Mouse (Mus musculus): Measurements from ENCODE around the gene Zfp654. TPM values are rescaled to one million over a fixed set of nuclear protein-coding genes. Genes with fewer than 3 reads are reported as not detected.

Gene Zfp654
- polyA plus RNA-seq, 1 experiment from 2014 or later: 6.2 TPM

DNA sequence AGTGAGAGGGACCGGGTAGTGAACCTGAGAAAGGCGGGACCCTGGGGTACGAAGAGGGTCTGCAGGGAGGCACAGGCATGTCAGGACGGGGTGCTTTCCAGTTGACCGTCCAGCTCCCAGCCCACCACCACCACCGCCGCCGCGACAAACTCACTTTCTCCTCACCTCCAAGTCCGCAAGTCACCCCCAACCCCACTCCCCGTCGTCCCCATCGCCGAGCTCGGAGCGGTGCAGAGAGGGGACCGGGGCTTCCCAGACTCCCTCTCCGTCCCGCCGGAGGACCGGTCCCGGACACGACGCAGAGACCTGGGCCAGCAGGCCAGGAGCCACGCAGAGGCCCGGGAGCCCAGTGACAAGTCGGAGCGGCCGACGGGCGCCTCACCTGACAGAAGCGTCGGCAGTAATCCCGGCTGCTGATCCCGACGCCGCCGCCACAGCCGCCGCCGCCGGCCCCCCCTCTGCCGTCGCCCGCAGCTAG is 328 bp downstream of the Zfp654 start:
- H3K36me3 ChIP-seq: peaks cover 13% of the 10 kb centered on the region
- H3K4me3 ChIP-seq: peak overlapping the region; percentile 92
- peaks cover 17% of the 10 kb centered on the region for H3K4me1 ChIP-seq
- peak overlapping the region; percentile 92 for H3K4me2 ChIP-seq
- under 1% methylated on average over 39 of the region's 45 CpGs for WGBS
- no peaks in the 10 kb centered on the region for H3K9me3 ChIP-seq
- no peaks in the 10 kb centered on the region for H3K27me3 ChIP-seq
- H3K9ac ChIP-seq: peak overlapping the region; percentile 93
- peak overlapping the region; percentile 96 for H3K27ac ChIP-seq
- peak; percentile 50 for ATAC-seq (ENCODE audit: insufficient number of reproducible peaks, insufficient read depth, low FRiP score, low TSS enrichment, low read depth)

DNA sequence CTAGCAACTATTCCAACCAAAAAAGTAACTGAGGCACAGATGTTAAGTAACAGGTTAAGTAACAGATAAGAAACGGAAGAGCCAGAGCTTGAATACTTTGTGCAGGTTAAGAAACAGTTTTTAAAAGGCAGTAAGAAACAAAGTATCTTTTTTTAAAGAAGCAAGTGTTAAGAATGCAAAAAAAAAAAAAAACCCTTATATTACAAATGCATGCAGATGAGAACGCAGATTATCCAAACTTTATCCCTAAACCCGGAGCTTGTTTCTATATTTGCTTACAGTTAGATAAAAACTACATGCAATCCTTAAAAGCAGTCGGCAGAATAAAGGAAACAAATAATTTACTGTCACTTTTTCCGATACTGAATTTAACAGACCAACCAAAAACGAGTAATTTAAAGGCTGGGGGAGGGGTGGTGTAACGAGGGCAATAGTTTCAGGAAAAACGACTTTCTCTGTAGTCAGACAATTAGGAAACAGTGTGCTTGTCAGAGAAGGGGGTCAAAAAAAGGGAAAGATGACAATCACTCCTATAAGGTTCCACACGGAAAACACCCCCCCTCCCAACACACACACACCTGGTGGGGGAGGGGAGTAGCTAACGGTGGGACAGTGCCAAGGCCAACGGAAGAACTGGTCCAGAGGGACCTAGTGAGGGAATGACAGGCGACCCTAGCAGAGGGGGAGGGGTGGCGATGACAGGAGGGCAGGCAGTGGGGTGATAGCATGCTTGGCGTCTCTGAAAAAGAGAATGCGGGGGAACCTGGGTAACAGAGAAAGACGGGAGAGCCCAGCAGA is 966 bp downstream of the Zfp654 start:
- ATAC-seq (ENCODE audit: insufficient number of reproducible peaks, insufficient read depth, low FRiP score, low TSS enrichment, low read depth): no peak
- H3K4me3 ChIP-seq: peak overlapping the region; percentile 92
- H3K9me3 ChIP-seq: no peaks in the 10 kb centered on the region
- H3K27ac ChIP-seq: peak overlapping the region; percentile 96
- peak overlapping the region; percentile 93 for H3K9ac ChIP-seq
- peak overlapping the region; percentile 92 for H3K4me2 ChIP-seq
- 3% methylated on average over 16 of the region's 16 CpGs for WGBS
- H3K36me3 ChIP-seq: peaks cover 9% of the 10 kb centered on the region
- H3K4me1 ChIP-seq: peaks cover 17% of the 10 kb centered on the region
- H3K27me3 ChIP-seq: no peaks in the 10 kb centered on the region

DNA sequence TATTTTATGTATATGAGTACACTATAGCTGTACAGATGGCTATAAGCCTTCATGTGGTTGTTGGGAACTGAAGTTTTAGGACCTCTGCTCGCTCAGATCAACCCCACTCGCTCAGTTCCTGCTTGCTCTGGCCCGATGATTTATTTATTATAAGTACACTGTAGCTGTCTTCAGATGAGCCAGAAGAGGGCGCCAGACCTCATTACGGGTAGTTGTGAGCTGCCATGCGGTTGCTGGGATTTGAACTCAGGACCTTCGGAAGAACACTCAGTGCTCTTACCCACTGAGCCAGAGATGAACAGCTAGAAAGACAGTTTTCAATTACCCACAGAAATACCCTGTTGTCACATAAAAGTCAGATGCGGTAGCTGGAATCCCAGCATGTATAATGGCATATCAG is 5.5 kb downstream of the Zfp654 start:
- H3K9me3 ChIP-seq: no peaks in the 10 kb centered on the region
- no peaks in the 10 kb centered on the region for H3K27me3 ChIP-seq
- H3K9ac ChIP-seq: no peak overlapping the region
- no peak overlapping the region for H3K4me2 ChIP-seq
- no peak overlapping the region for H3K27ac ChIP-seq
- 91% methylated on average over 8 of the region's 8 CpGs for WGBS
- no peak for ATAC-seq (ENCODE audit: insufficient number of reproducible peaks, insufficient read depth, low FRiP score, low TSS enrichment, low read depth)
- H3K4me3 ChIP-seq: no peak overlapping the region
- H3K4me1 ChIP-seq: peaks cover 6% of the 10 kb centered on the region; the same call in 1 of the 2 replicates
- 0 out of 2 replicates have a peak, but pooled peaks cover 3% of the 10 kb centered on the region for H3K36me3 ChIP-seq

DNA sequence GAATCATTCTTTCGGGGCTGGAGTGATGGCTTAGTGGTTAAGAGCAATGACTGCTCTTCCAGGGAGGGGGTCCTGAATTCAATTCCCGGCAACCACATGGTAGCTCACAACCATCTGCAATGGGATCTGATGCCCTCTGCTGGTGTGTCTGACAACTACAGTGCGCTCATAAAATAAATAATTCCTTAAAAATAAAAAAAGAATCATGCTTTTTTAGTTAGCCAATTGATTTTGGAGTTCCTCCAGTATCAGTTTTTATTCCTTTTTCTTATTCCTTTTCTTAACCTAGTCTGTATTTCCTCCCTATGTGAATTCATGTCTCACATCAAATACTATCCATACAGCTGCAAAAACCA is 9.1 kb downstream of the Zfp654 start:
- Histone ChIP-seq H3K27ac (no peak overlapping the region), H3K36me3 (0 out of 2 replicates have a peak, but pooled peaks cover 3% of the 10 kb centered on the region), H3K9me3 (no peaks in the 10 kb centered on the region), H3K4me3 (no peak overlapping the region), H3K9ac (no peak overlapping the region), H3K4me2 (no peak overlapping the region), H3K27me3 (no peaks in the 10 kb centered on the region), H3K4me1 (no peaks in the 10 kb centered on the region)
- ATAC-seq (ENCODE audit: insufficient number of reproducible peaks, insufficient read depth, low FRiP score, low TSS enrichment, low read depth): no peak
- WGBS: 95% methylated on average over 3 of the region's 3 CpGs

DNA sequence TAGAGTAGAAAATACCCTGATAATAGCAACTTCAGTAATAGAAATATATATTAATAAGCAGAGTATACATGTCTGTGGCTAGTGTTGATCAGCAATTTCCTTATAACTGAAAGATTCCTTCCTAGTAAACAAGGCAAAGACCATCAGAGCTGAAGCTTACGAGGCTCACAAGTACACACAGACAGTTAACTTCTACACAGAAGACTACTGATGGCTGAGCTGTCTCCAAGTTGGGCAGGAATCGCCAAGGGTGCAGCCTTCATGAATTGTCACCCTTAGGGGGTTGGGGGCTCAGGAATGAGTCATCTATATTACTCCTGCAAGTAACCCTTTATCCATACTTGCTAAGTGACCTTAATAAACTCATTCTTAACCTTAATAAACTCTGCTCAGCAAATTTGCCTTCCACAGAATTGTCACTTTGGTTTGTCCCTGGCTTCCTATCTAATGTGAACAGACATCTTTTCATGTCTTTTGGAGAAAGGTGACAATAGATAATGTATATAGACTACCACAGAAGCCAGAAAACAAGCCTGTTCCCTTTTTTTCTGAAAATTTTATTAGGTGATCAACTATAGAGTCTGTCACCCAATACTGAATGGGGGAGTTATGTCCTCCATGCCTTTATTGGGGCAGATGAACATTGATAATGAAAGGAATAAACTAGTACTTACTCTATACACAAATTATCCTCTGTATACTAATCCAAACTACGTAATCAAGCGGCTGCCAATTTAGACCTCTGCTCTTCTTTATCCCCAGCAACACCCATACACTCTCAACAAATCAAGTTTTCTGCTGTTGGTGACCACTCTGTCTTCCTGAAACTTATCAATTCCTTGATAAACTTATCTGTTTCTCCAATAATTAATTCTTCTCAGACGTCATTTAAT is 9.7 kb downstream of the Zfp654 start:
- no peak overlapping the region for H3K4me2 ChIP-seq
- H3K36me3 ChIP-seq: 0 out of 2 replicates have a peak, but pooled peaks cover 3% of the 10 kb centered on the region
- H3K4me1 ChIP-seq: no peaks in the 10 kb centered on the region
- H3K9me3 ChIP-seq: no peaks in the 10 kb centered on the region
- H3K4me3 ChIP-seq: no peak overlapping the region
- no peak overlapping the region for H3K9ac ChIP-seq
- no peak overlapping the region for H3K27ac ChIP-seq
- 88% methylated on average over 5 of the region's 5 CpGs for WGBS
- no peaks in the 10 kb centered on the region for H3K27me3 ChIP-seq
- no peak for ATAC-seq (ENCODE audit: insufficient number of reproducible peaks, insufficient read depth, low FRiP score, low TSS enrichment, low read depth)

DNA sequence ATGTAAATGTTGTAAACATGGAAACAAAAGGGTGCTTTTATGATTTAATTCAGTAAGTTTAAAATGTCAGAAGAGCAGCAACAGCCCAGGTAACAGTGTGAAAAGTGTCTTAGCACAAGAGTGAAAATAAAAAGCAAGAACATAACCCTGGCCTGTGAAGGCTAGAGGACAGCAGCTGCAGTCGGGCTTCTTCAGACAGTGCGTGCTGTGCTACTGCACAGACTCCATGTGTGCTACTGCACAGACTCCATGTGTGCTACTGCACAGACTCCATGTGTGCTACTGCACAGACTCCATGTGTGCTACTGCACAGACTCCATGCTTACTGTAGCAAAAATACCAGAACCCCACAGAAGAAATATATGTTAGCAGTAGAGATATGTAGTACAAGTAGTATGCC is 14.7 kb downstream of the Zfp654 start:
- Histone ChIP-seq H3K4me3 (no peak overlapping the region), H3K36me3 (no peaks in the 10 kb centered on the region), H3K9me3 (no peaks in the 10 kb centered on the region), H3K9ac (no peak overlapping the region), H3K27me3 (no peaks in the 10 kb centered on the region), H3K27ac (no peak overlapping the region), H3K4me1 (no peaks in the 10 kb centered on the region), H3K4me2 (no peak overlapping the region)
- no peak for ATAC-seq (ENCODE audit: insufficient number of reproducible peaks, insufficient read depth, low FRiP score, low TSS enrichment, low read depth)
- 90% methylated on average over 2 of the region's 2 CpGs for WGBS

DNA sequence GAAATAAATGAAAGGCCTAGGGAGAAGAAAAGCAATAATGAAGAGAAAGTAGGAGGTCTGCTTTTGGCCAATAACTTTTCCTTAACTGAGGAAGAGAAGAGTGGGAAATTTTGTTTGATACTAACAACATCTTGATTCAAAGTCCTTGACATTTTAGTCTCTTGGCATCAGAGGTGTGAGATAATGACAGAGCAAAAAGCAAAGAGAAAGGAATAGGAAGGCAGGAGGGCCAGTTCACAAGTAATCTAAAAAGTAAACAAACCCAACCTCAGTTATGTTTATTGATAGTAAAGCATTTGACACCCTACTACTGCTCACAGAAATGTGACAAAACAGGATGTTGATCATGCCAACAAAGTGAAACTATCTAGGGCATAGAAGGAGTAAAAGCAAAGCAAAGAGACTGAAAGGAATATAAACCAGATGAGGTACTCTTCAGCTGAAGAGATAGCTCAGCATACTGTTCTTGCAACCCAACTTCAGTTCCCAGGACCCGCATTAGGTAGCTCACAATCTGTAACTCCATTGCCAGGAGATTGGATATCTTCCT is 15.4 kb downstream of the Zfp654 start:
- 82% methylated on average over 1 of the region's 1 CpGs for WGBS
- Histone ChIP-seq H3K9me3 (no peaks in the 10 kb centered on the region), H3K36me3 (no peaks in the 10 kb centered on the region), H3K4me3 (no peak overlapping the region), H3K27me3 (no peaks in the 10 kb centered on the region), H3K4me2 (no peak overlapping the region), H3K27ac (no peak overlapping the region), H3K9ac (no peak overlapping the region), H3K4me1 (no peaks in the 10 kb centered on the region)
- ATAC-seq (ENCODE audit: insufficient number of reproducible peaks, insufficient read depth, low FRiP score, low TSS enrichment, low read depth): no peak

DNA sequence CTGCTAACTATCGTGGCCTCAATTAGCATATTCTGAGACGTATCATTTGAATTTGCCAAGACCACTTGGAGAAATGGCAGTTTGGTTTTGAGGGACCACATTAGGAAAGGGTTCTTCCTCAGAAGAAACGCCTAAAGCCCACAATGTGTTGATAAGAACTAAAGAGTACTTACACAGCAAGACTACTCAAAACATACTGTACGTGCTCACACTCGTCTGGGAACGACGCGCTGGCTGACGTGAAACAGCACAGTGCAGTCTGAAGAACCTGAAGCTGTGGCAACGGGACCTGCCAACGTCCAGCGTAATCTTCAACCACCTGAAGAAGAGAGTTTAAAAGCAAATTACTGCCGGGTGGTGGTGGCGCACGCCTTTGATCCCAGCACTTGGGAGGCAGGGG is 21.2 kb downstream of the Zfp654 start:
- H3K36me3 ChIP-seq: peaks cover 10% of the 10 kb centered on the region
- H3K4me1 ChIP-seq: no peaks in the 10 kb centered on the region
- H3K4me2 ChIP-seq: no peak overlapping the region
- ATAC-seq (ENCODE audit: insufficient number of reproducible peaks, insufficient read depth, low FRiP score, low TSS enrichment, low read depth): no peak
- H3K9me3 ChIP-seq: no peaks in the 10 kb centered on the region
- WGBS: 82% methylated on average over 15 of the region's 15 CpGs
- H3K9ac ChIP-seq: no peak overlapping the region
- no peaks in the 10 kb centered on the region for H3K27me3 ChIP-seq
- H3K27ac ChIP-seq: no peak overlapping the region
- H3K4me3 ChIP-seq: no peak overlapping the region

DNA sequence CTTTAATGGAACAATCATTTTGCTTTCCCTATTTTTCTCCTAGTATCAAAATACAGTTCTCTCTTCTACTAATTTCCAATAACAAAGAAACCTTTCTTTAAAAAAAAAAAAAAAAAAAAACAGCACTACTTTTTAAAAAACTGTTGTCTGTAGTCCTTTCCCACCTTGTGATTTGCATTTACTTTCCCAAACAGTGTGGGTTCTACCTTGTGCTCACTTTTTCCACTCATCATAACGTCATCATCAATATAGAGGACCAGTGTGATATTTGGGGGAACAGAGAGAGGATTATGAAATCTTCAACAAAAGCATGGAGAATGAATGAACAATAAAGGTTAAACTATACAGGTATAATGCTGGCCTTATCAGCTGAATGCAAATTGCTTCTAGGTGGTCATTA is 27.0 kb downstream of the Zfp654 start:
- peaks cover 6% of the 10 kb centered on the region; the same call in 1 of the 2 replicates for H3K36me3 ChIP-seq
- H3K4me3 ChIP-seq: no peak overlapping the region
- no peak overlapping the region for H3K27ac ChIP-seq
- no peak for ATAC-seq (ENCODE audit: insufficient number of reproducible peaks, insufficient read depth, low FRiP score, low TSS enrichment, low read depth)
- H3K9ac ChIP-seq: no peak overlapping the region
- H3K4me2 ChIP-seq: no peak overlapping the region
- H3K27me3 ChIP-seq: no peaks in the 10 kb centered on the region
- no peaks in the 10 kb centered on the region for H3K9me3 ChIP-seq
- 89% methylated on average over 1 of the region's 1 CpGs for WGBS
- no peaks in the 10 kb centered on the region for H3K4me1 ChIP-seq

DNA sequence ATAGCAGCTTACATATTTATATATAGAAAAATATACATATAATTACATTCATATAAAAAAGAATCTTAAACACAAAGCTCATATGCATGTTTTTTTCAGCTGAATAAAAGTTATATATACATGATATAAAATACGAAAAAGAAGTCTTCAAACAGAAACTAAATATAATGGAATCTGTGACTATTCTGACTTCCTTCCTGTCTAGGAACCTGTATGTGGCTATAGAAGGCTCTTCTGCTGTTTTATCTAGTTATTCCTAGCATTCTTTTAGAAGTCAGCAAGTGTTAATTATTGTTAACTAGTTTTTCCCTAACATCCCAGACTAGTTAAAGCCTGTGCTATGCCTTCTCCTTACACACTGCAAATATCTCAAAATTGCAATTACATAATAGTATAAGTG is 27.6 kb downstream of the Zfp654 start:
- Histone ChIP-seq H3K27me3 (no peaks in the 10 kb centered on the region), H3K9ac (no peak overlapping the region), H3K27ac (no peak overlapping the region), H3K4me3 (no peak overlapping the region), H3K4me2 (no peak overlapping the region), H3K9me3 (no peaks in the 10 kb centered on the region), H3K4me1 (no peaks in the 10 kb centered on the region), H3K36me3 (peaks cover 6% of the 10 kb centered on the region; the same call in 1 of the 2 replicates)
- WGBS: 87% methylated on average over 1 of the region's 1 CpGs
- no peak for ATAC-seq (ENCODE audit: insufficient number of reproducible peaks, insufficient read depth, low FRiP score, low TSS enrichment, low read depth)

DNA sequence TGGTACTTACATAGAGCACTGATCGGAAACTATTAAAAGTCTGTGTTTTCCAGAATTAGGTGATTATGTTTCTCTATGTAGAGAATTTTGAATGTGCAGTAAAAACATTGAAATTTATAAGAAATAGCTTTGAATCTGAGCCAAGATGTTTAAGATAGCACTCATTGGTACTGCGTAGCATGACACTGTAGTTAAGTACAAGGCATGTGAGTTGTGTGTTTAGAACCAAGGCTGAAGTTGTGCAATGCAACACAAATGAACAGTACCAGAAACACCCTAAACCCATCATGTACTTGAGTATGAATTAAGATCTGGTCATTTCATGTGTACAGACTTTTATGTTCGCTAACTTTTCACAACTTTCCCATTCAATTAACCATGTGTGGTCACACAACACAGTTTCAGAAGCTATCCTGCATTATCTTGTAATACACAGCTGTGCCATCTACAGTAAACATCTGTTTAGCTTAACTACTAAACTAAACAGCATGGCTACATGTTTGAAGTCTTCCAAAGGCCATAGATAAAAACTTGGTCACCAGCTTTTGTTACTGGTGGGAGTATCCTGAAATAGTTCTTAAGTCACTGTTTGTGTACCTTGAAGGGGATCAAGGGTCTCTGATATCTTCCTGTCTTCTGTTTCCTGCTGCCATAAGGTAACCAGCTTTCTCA is 34.2 kb downstream of the Zfp654 start:
- Histone ChIP-seq H3K27me3 (no peaks in the 10 kb centered on the region), H3K27ac (no peak overlapping the region), H3K9ac (no peak overlapping the region), H3K4me3 (no peak overlapping the region), H3K9me3 (no peaks in the 10 kb centered on the region), H3K4me2 (no peak overlapping the region), H3K36me3 (peaks cover 12% of the 10 kb centered on the region), H3K4me1 (no peaks in the 10 kb centered on the region)
- ATAC-seq (ENCODE audit: insufficient number of reproducible peaks, insufficient read depth, low FRiP score, low TSS enrichment, low read depth): no peak
- 93% methylated on average over 3 of the region's 3 CpGs for WGBS

All from embryonic facial prominence, embryonic 13.5 days (tissue).